Mouse (Mus musculus) lung, adult 2 months (tissue): Measurements from ENCODE around the gene Gm11627. TPM values are rescaled to one million over a fixed set of nuclear protein-coding genes. Genes with fewer than 3 reads are reported as not detected.
"Not testable (repeated sequence)": the region's sequence is repeated elsewhere in the genome, so short reads cannot be mapped to it uniquely, and the experiment has no call there.

Source experiments
- DNase-seq: peaks from one replicate; pipeline ENCODE4 v3.0.0; 2022
- H3K4me1 ChIP-seq: fragments of 200-500 bp; 2 replicates; pipeline ENCODE4 v1.6.1; 2011; ENCODE audit warnings: low read length; ENCODE audit not compliant: control insufficient read depth, insufficient read depth
- H3K4me3 ChIP-seq: fragments of 200-500 bp; replicated peaks from 2 replicates; pipeline ENCODE3; 2011; ENCODE audit warnings: low read depth, mild to moderate bottlenecking, control low read depth, low read length; ENCODE audit errors: extremely low read depth
- CTCF ChIP-seq: fragments of 200-500 bp; IDR thresholded peaks from 2 replicates; pipeline ENCODE4 v1.5.1; 2011; ENCODE audit warnings: mild to moderate bottlenecking, low read length, control low read depth; ENCODE audit not compliant: insufficient read depth
- POLR2A ChIP-seq: fragments of 200-500 bp; IDR thresholded peaks from 2 replicates; pipeline ENCODE4 v1.6.1; 2011; ENCODE audit warnings: low read depth, mild to moderate bottlenecking, control low read depth, low read length, borderline replicate concordance; ENCODE audit errors: extremely low read depth
- WGBS: fragments of 180-500 bp; shearing (Covaris S2); methylation state at CpG from one replicate; pipeline ENCODE4 v1.1.7; 2018; 5-methylcytosine and 5-hydroxymethylcytosine counted together
- polyA plus RNA-seq: library from polyadenylated mRNA; depleted of rRNA; stranded (reverse); fragments of >200 nt; gene quantifications from 2 replicates; pipeline ENCODE4 v1.2.3, GENCODE M21; 2012; rRNA removed

Gm11627 gene
- polyA plus RNA-seq, 1 experiment = 2.4 TPM

GRCm38 (mm10) chr11:102551176-102551575 is 28.1 kb downstream of the Gm11627 start:
- H3K4me3 ChIP-seq = no peak overlapping the region
- H3K4me1 ChIP-seq = peaks cover 5% of the 10 kb centered on the region
- no peak for DNase-seq
- TF ChIP-seq CTCF = no peak
- no peak for TF ChIP-seq POLR2A

- no peak overlapping the region for H3K4me3 ChIP-seq
- TF ChIP-seq CTCF = no peak
- no peak for TF ChIP-seq POLR2A
- H3K4me1 ChIP-seq = peaks cover 13% of the 10 kb centered on the region
- no peak for DNase-seq
- WGBS = 69% methylated on average over 5 of the region's 5 CpGs
Measured at GRCm38 (mm10) chr11:102541471-102541870, 37.8 kb downstream of the Gm11627 start.

- not testable (repeated sequence) for H3K4me1 ChIP-seq, DNase-seq, H3K4me3 ChIP-seq
Measured at GRCm38 (mm10) chr11:102540286-102540685, 39.0 kb downstream of the Gm11627 start.

- H3K4me1 ChIP-seq = peaks cover 9% of the 10 kb centered on the region; the same call in 1 of the 2 replicates
- DNase-seq = no peak
- 67% methylated on average over 1 of the region's 1 CpGs for whole genome bisulfite sequencing
- no peak overlapping the region for H3K4me3 ChIP-seq
- TF ChIP-seq POLR2A = no peak
- no peak for TF ChIP-seq CTCF
Measured at GRCm38 (mm10) chr11:102539690-102540089, 39.6 kb downstream of the Gm11627 start.

GRCm38 (mm10) chr11:102536210-102536609 is 43.1 kb downstream of the Gm11627 start:
- 45% methylated on average over 3 of the region's 3 CpGs for WGBS
- Histone ChIP-seq H3K4me3 (no peak overlapping the region), H3K4me1 (peaks cover 3% of the 10 kb centered on the region)
- DNase-seq = no peak
- TF ChIP-seq CTCF = no peak
- no peak for TF ChIP-seq POLR2A

GRCm38 (mm10) chr11:102534078-102534477 is 45.2 kb downstream of the Gm11627 start:
- Histone ChIP-seq H3K4me3 (no peak overlapping the region), H3K4me1 (peaks cover 3% of the 10 kb centered on the region)
- no peak for TF ChIP-seq CTCF
- TF ChIP-seq POLR2A = no peak
- no peak for DNase-seq
- WGBS = 51% methylated on average over 2 of the region's 2 CpGs

GRCm38 (mm10) chr11:102531425-102531824 is 47.8 kb downstream of the Gm11627 start:
- TF ChIP-seq CTCF = no peak
- TF ChIP-seq POLR2A = no peak
- DNase-seq = no peak
- 49% methylated on average over 5 of the region's 5 CpGs for WGBS
- Histone ChIP-seq H3K4me1 (peaks cover 3% of the 10 kb centered on the region), H3K4me3 (no peak overlapping the region)

Other genes with a start within 250 kb of the Gm11627 start
- gene Slc4a1, start 213.3 kb downstream of the Gm11627 start, polyA plus RNA-seq = 1.1 and 1.2 TPM in 2 replicates
- gene Rundc3a, start 186.1 kb downstream of the Gm11627 start, polyA plus RNA-seq = 1.9 and 2.8 TPM in 2 replicates
- 258 and 290 TPM in 2 replicates for gene Slc25a39, start 171.5 kb downstream of the Gm11627 start, polyA plus RNA-seq
- 220 and 257 TPM in 2 replicates for gene Grn, start 149.1 kb downstream of the Gm11627 start, polyA plus RNA-seq
- 19.6 and 22.8 TPM in 2 replicates for gene Fam171a2, start 131.8 kb downstream of the Gm11627 start, polyA plus RNA-seq
- 11.4 and 14.9 TPM in 2 replicates for gene Itga2b, start 109.3 kb downstream of the Gm11627 start, polyA plus RNA-seq
- 15.0 and 17.3 TPM in 2 replicates for gene Gpatch8, start 23.1 kb downstream of the Gm11627 start, polyA plus RNA-seq
- 45.5 and 50.9 TPM in 2 replicates for gene Fzd2, start 24.9 kb upstream of the Gm11627 start, polyA plus RNA-seq
- gene Meioc, start 84.3 kb upstream of the Gm11627 start, polyA plus RNA-seq = not detected in 2 replicates
- 4.3 and 5.0 TPM in 2 replicates for gene Ccdc43, start 118.3 kb upstream of the Gm11627 start, polyA plus RNA-seq
- gene Adam11, start 182.0 kb upstream of the Gm11627 start, polyA plus RNA-seq = 3.3 and 3.6 TPM in 2 replicates
- 9.1 and 14.8 TPM in 2 replicates for gene Gjc1, start 240.2 kb upstream of the Gm11627 start, polyA plus RNA-seq